Mouse (Mus musculus) CD4-positive helper T cell, adult 2 months (primary cell): ENCODE measurements around the gene Lpin2.

ENCODE experiments used
- DNase-seq: peaks from one replicate; pipeline ENCODE4 v3.0.0-alpha.2; 2012; ENCODE audit warnings: low read depth, missing footprints, low spot score

The Lpin2 gene

DNA sequence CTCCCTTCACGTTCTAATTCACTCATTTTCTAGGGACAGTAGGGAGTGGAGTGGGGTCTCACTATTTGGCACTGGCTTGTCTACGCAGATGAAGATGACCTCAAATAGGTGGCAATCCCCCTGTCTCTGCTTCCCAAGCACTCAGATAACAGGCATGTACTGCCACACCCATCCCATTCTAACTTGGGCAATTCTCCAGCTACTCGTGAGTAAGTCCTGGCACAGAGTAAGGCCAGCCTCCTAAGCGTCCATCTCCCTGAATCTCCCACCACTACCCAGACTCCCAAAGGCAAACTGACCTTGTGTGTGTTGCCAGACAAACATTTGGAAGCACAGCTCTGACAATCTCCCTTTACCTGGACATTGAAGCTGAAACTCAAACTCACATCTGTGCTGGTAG, 110.5 kb downstream of the Lpin2 start:
- DNase-seq: no peak

DNA sequence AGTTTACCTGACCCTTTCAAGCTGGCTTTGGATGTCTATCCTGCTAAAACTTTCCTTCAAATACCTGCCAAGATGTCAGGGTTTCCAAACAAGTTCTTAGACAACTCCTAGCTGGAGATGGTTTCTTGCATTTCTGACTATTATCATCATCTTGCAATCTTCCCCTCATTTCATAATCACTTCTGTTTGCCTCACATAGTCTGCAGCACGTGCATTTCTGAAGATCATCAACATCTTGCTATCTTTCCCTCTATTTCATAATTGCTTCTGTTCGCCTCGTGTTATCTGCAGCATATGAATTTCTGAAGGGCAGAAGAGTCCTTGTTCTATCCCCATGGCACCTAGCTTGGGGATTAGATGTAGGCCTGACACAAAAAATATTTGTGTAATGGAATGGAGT, 112.2 kb downstream of the Lpin2 start:
- no peak for DNase-seq
